Mouse (Mus musculus) spleen, adult 18-20 months (tissue): ENCODE data around the gene St6galnac3.

ENCODE experiments used
- DNase-seq, 2 experiments: peaks; one replicate each; pipeline ENCODE4 v3.0.0; 2022; ENCODE audit warnings: mixed read lengths in 2 of 2

St6galnac3 gene

GRCm38 (mm10) chr3:153337779-153338178 lies 387.2 kb downstream of the St6galnac3 start:
- no peak for DNase-seq

- no peak for DNase-seq
These were observed 387.8 kb downstream of the St6galnac3 start for GRCm38 (mm10) chr3:153337221-153337620.

- DNase-seq = no peak
These were observed 390.7 kb downstream of the St6galnac3 start for GRCm38 (mm10) chr3:153334152-153334825.

DNA sequence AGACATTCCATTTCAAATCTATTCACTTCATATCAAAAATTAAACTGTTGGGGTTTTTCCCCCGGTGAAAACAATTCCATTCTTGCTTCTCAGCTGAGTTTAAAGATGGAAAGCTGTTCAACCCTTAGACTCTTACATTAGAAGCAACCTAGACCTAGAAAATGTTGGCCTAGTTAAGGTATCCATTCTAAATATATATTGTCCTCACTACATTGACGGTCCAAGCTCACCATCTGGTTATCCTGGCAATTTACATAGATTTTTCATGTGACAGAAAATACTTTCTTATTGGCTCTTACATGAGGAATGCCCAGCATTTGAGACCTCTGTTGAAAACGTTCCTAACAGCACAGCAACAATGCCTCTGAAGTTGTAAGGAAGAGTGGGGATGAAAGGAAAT lies 400.7 kb downstream of the St6galnac3 start:
- no peak for DNase-seq

- DNase-seq = no peak
These were observed 401.5 kb downstream of the St6galnac3 start for GRCm38 (mm10) chr3:153323446-153323845.

- DNase-seq = no peak
These were observed 411.4 kb downstream of the St6galnac3 start for GRCm38 (mm10) chr3:153313583-153313982.

DNA sequence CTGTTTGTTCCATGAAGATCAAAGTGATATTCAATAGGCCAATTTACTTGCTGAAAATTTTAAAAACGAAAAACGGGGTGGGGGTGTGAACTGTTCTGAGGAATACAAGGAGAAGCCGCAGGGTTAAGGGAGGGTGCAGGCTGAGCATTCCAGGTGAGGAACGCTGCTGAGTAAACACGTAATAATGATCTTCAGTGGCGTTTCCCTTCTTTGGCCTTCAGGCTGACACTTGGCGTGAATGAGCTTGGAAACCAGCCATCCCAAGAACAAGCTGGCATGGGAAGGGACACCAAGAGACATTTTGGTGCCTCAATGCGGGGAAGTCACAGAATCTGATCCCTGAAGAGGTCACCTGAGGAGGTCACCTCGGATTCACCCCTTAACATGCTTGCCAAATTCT lies 411.8 kb downstream of the St6galnac3 start:
- no peak for DNase-seq

- DNase-seq = no peak
These were observed 413.0 kb downstream of the St6galnac3 start for GRCm38 (mm10) chr3:153312006-153312405.

DNA sequence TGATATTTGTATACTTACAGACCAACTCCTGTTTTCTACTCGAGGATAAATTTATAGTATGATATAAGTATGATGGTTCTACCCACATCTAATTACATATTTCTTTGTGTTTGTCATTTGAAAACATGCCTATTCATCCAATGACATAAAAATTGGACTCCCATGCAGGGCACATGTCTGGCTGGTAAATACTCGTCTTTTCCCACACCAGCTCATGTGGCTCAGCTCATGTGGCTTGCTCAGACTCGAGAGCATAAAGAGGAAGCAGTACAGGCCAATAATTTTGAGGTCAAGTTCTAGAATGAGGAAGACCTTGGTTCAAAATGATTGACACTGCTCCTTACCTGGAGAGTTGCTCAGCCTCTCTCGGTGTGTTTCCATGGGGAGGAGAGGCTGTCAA lies 416.6 kb downstream of the St6galnac3 start:
- no peak for DNase-seq

DNA sequence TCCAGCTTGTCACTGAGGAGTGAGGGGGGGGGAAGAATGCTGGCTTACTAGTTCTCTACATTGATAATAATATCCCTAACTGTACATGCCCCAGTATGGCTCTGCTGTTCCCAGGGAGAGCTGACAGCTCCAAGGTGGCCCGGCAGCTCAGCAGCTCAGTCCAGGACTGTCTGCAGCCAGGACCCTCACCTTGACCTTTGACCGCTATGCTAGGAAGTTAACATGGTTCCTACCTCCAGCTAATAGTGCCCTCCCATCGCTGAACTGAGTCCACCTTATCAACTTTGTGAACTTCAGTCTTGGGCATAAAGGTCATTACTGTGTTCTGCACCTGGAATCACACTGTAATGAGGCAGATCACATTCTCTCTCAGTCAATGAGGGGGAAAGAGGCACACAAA lies 419.8 kb downstream of the St6galnac3 start:
- no peak for DNase-seq

GRCm38 (mm10) chr3:153302376-153302775 lies 422.6 kb downstream of the St6galnac3 start:
- DNase-seq = no peak

DNA sequence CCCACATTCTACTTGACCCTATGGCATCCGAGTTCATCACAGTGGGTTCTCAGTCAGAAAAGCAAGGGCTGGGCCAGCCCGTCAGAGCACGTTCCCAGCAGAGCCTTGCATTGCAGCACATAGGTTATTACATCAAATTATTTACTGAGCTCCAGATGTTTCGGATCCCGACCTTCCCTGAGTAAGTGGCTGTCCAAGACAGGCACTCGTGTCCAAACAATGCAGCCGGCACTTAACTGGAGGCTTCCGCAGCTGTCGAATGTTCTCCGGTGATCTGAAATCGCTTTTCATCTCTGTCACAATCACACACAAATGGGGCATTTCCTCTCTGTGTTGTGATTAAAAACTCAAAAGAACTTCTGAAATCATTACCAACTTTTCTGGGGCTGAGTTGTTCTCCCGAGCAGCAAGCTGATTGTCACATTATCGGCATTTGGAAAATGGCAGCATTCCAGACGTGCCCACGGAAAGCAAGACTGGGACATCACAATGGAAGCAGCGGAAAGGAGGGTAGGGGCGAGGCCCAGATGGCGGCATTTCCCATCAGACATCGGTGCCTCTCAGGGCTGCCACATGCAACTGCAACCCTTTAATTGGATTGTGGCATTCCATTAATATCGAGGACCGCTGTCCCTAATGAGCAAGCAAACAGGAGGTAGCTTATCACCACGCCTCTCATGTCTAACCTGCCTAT lies 428.5 kb downstream of the St6galnac3 start:
- no peak for DNase-seq

DNA sequence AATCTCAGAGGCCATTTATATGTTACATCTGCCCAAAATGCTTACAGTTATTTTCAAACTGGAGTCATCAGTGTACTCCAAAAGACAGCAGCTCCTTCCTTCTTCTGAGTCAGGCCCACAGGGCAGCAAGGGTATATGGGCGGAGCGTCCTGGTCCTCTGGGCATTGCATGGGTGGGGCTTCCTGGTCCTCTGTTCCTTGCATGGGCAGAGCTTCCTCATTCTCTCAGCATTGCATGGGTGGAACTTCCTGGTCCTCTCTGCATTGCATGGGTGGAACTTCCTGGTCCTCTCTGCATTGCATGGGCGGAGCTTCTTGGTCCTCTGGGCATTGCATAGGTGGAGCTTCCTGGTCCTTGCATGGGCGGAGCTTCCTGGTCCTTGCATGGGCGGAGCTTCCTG lies 432.1 kb downstream of the St6galnac3 start:
- no peak for DNase-seq

GRCm38 (mm10) chr3:153292363-153292762 lies 432.6 kb downstream of the St6galnac3 start:
- no peak for DNase-seq

DNA sequence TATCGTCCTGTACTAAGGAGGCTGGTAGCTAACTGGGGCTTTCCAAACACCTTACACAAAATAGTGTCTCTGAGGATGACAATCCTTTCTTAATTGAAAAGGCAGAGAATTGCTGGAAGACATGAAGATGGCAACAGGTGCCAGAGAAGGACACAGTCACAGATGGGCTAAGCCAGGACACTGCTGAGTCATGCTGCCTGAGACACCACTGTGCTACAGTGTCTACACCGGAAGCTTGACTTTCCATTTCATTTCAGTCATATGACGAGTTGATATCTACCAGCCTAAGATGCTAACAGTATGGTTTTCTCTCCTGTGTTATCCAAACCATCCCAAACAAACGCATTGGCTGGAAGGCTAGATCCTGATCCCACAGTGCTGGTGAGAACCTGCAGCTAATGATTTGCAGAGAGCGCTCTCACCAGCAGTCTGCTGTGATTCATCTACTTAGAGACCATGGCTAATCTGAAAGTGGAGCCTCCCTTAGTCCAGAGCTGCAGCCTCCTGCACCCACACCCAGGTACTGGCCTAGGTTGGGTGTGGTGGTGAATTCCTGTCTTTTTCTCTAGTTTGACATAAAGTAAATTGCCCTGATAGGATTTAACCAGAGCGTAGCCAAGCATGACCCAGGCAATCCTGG lies 433.4 kb downstream of the St6galnac3 start:
- no peak for DNase-seq

DNA sequence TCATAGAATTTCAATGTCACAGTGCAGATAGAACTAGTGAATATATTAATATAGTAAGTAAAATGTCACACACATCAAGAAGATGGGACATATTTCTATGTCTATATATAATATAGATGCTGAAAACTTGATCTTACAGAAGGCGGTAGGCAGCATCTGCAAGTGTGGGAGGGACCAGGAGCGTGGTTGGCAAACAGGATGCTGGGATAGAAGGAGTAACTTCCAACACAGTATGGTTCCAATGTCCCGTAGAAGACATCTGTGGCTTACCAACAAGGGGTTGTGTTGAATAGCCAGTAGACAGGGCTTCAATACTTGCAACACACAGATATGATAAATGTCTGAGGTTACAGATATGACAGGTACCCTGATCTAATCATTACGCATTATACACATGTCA lies 435.0 kb downstream of the St6galnac3 start:
- no peak for DNase-seq

GRCm38 (mm10) chr3:153287564-153287963 lies 437.4 kb downstream of the St6galnac3 start:
- DNase-seq = no peak

DNA sequence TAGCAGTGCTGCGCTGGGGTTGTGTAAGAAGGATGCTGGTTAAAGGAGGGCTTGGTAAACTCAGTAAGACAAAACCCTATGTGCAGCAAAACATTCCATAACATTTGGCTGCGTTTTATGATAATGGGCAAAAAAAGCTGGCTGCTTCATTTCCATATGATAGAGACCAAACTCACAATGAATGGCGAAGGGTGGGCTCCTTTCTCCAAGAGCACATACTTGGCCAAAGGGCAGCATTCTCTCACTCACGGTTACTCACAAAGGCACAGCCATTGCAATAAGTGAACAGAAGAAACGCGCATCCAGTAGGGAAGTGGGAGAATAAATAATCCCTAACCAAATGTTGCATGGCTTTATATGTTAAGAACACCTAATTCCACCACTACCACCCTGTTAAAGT lies 437.9 kb downstream of the St6galnac3 start:
- no peak for DNase-seq

GRCm38 (mm10) chr3:153282123-153282765 lies 442.7 kb downstream of the St6galnac3 start:
- no peak for DNase-seq

GRCm38 (mm10) chr3:153278249-153278648 lies 446.7 kb downstream of the St6galnac3 start:
- no peak for DNase-seq

- DNase-seq = no peak
These were observed 447.5 kb downstream of the St6galnac3 start for GRCm38 (mm10) chr3:153277389-153277999.

DNA sequence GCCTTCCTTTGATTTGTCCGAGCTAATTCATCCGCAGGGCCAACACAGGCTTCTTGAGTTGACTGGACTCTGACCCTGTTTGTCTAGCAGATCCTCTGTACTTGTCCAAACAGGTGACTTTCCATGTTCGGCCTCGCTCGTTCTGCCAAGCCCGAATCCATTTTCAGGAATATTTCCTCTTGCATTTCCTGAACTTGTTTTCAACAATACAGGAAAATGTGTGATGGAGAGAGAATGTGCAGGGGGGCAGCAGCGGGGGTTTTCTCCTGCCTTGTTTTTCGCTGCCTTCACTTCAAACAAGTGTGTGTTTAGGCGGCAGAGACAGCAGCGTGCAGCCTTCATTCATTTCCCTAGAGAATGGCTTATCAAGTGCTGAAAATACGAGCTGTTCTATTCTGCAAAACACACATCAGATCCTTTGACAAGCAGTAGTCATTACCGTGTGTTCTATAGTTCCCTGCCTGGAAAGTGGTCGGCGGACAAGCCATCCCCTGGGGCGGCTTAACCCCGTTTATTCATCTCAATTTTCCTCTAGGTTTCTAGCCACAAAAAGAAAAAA lies 448.1 kb downstream of the St6galnac3 start:
- no peak for DNase-seq
